Mouse (Mus musculus) liver, embryonic 11.5 days (tissue): ENCODE results near the gene Tnfrsf22. TPM values are rescaled to one million over a fixed set of nuclear protein-coding genes. Genes with fewer than 3 reads are reported as not detected.

Experiments
- ATAC-seq: fragments of 200-750 bp; cut with Nextera tagmentation; replicated peaks from 2 replicates; pipeline ENCODE4 v1.8.0; 2017; ENCODE audit warnings: moderate number of reproducible peaks, mild to moderate bottlenecking, moderate TSS enrichment, moderate library complexity; ENCODE audit not compliant: low FRiP score
- DNase-seq: peaks from one replicate; pipeline ENCODE4 v3.0.0-alpha.2; 2017; ENCODE audit warnings: low spot score
- H3K27ac ChIP-seq: fragments of 300-500 bp; sonication (generic); 2 replicates; pipeline ENCODE4 v1.5.1; 2014; ENCODE audit warnings: mild to moderate bottlenecking, low read depth, low read length, control low read depth
- H3K27me3 ChIP-seq: fragments of 300-500 bp; sonication (generic); replicated peaks from 2 replicates; pipeline ENCODE4 v1.6.1; 2014; ENCODE audit warnings: low read length, mixed read lengths; ENCODE audit not compliant: control insufficient read depth, insufficient read depth
- H3K36me3 ChIP-seq: fragments of 300-500 bp; sonication (generic); 2 replicates; pipeline ENCODE4 v1.6.1; 2014; ENCODE audit warnings: mild to moderate bottlenecking, low read length, moderate library complexity, mixed read lengths; ENCODE audit not compliant: control insufficient read depth, insufficient read depth
- H3K4me1 ChIP-seq: fragments of 300-500 bp; sonication (generic); replicated peaks from 2 replicates; pipeline ENCODE4 v1.6.1; 2014; ENCODE audit warnings: low read length, mixed read lengths; ENCODE audit not compliant: control insufficient read depth, insufficient read depth
- H3K4me2 ChIP-seq: fragments of 300-500 bp; sonication (generic); 2 replicates; pipeline ENCODE4 v1.6.1; 2014; ENCODE audit warnings: mild to moderate bottlenecking, control low read depth, moderate library complexity
- H3K4me3 ChIP-seq: fragments of 300-500 bp; sonication (generic); 2 replicates; pipeline ENCODE4 v1.5.1; 2014; ENCODE audit warnings: low read depth, low read length, control low read depth
- H3K9ac ChIP-seq: fragments of 300-500 bp; sonication (generic); 2 replicates; pipeline ENCODE4 v1.6.1; 2014; ENCODE audit warnings: low read depth, low read length, control low read depth
- H3K9me3 ChIP-seq: fragments of 300-500 bp; sonication (generic); 2 replicates; pipeline ENCODE4 v1.6.1; 2016; ENCODE audit warnings: low read length, inconsistent platforms, mixed read lengths; ENCODE audit not compliant: control insufficient read depth
- WGBS: fragments of 180-500 bp; shearing (Covaris S2); extraction: QIAGEN DNeasy Blood & Tissue Kit; methylation state at CpG from one replicate; pipeline ENCODE4 v1.1.7; 2014; 5-methylcytosine and 5-hydroxymethylcytosine counted together
- polyA plus RNA-seq: library from polyadenylated mRNA; unstranded; fragments of >200 nt; fragmentation: Nextera tagmentation; extraction: Ambion mirVana; gene quantifications from 2 replicates; pipeline ENCODE4 v1.2.1, GENCODE M21; 2014

The Tnfrsf22 gene
- polyA plus RNA-seq, 1 experiment from 2014 or later, result 2.6 TPM

GRCm38 (mm10) chr7:143600231-143600740 is 49.2 kb downstream of the Tnfrsf22 start:
- H3K9me3 ChIP-seq, result no peaks in the 10 kb centered on the region
- 7% methylated on average over 15 of the region's 15 CpGs for WGBS
- H3K27ac ChIP-seq, result no peak overlapping the region
- H3K27me3 ChIP-seq, result no peaks in the 10 kb centered on the region
- ATAC-seq (no peak), DNase-seq (no peak)
- H3K4me3 ChIP-seq, result peak overlapping the region; percentile 99
- H3K36me3 ChIP-seq, result peaks cover 6% of the 10 kb centered on the region; the same call in 1 of the 2 replicates
- H3K9ac ChIP-seq, result peak overlapping the region; percentile 47
- peak overlapping the region; percentile 97 for H3K4me2 ChIP-seq
- H3K4me1 ChIP-seq, result peaks cover 8% of the 10 kb centered on the region

GRCm38 (mm10) chr7:143599428-143600230 is 49.8 kb downstream of the Tnfrsf22 start, which contains the start of gene Cars:
Cars (minus strand) TSS chr7:143600090.
- H3K9me3 ChIP-seq, result no peaks in the 10 kb centered on the region
- H3K4me3 ChIP-seq, result peak within 1 kb of the TSS; percentile 99
- H3K9ac ChIP-seq, result peak within 1 kb of the TSS; percentile 94
- H3K4me2 ChIP-seq, result peak within 1 kb of the TSS; percentile 97
- H3K4me1 ChIP-seq, result peaks cover 8% of the 10 kb centered on the region
- no peaks in the 10 kb centered on the region for H3K27me3 ChIP-seq
- DNase-seq (peak; percentile 93), ATAC-seq (peak; percentile 99)
- WGBS, result 1% methylated on average over 35 of the region's 35 CpGs
- peaks cover 6% of the 10 kb centered on the region; the same call in 1 of the 2 replicates for H3K36me3 ChIP-seq
- peak within 1 kb of the TSS; percentile 73 for H3K27ac ChIP-seq

- Histone ChIP-seq H3K27ac (no peak overlapping the region), H3K4me3 (no peak overlapping the region), H3K4me2 (no peak overlapping the region), H3K4me1 (peaks cover 8% of the 10 kb centered on the region), H3K36me3 (peaks cover 24% of the 10 kb centered on the region), H3K27me3 (no peaks in the 10 kb centered on the region), H3K9ac (no peak overlapping the region), H3K9me3 (no peaks in the 10 kb centered on the region)
- no peak for DNase-seq
- no peak for ATAC-seq
- WGBS, result 86% methylated on average over 5 of the region's 5 CpGs
Observed at GRCm38 (mm10) chr7:143594865-143595264, 54.6 kb downstream of the Tnfrsf22 start.

- Histone ChIP-seq H3K27ac (no peak overlapping the region), H3K4me2 (no peak overlapping the region), H3K4me1 (no peaks in the 10 kb centered on the region), H3K36me3 (peaks cover 38% of the 10 kb centered on the region), H3K27me3 (no peaks in the 10 kb centered on the region), H3K4me3 (no peak overlapping the region), H3K9ac (no peak overlapping the region), H3K9me3 (no peaks in the 10 kb centered on the region)
- no peak for DNase-seq
- 91% methylated on average over 10 of the region's 10 CpGs for WGBS
- ATAC-seq, result no peak
Observed at GRCm38 (mm10) chr7:143592255-143592654, 57.2 kb downstream of the Tnfrsf22 start.

- no peaks in the 10 kb centered on the region for H3K9me3 ChIP-seq
- ATAC-seq (no peak), DNase-seq (no peak)
- no peak overlapping the region for H3K4me3 ChIP-seq
- H3K9ac ChIP-seq, result no peak overlapping the region
- no peak overlapping the region for H3K27ac ChIP-seq
- H3K36me3 ChIP-seq, result peaks cover 69% of the 10 kb centered on the region
- no peaks in the 10 kb centered on the region for H3K27me3 ChIP-seq
- 91% methylated on average over 4 of the region's 4 CpGs for WGBS
- no peaks in the 10 kb centered on the region for H3K4me1 ChIP-seq
- no peak overlapping the region for H3K4me2 ChIP-seq
Observed at GRCm38 (mm10) chr7:143588006-143588405, 61.5 kb downstream of the Tnfrsf22 start.

- no peak overlapping the region for H3K4me3 ChIP-seq
- ATAC-seq (no peak), DNase-seq (no peak)
- 89% methylated on average over 5 of the region's 5 CpGs for WGBS
- H3K4me1 ChIP-seq, result no peaks in the 10 kb centered on the region
- no peak overlapping the region for H3K4me2 ChIP-seq
- H3K27ac ChIP-seq, result no peak overlapping the region
- H3K27me3 ChIP-seq, result no peaks in the 10 kb centered on the region
- no peak overlapping the region for H3K9ac ChIP-seq
- no peaks in the 10 kb centered on the region for H3K9me3 ChIP-seq
- H3K36me3 ChIP-seq, result peaks cover 73% of the 10 kb centered on the region
Observed at GRCm38 (mm10) chr7:143587586-143587985, 61.9 kb downstream of the Tnfrsf22 start.

Other genes with a start within 250 kb of the Tnfrsf22 start
- gene Cdkn1c, start 188.6 kb downstream of the Tnfrsf22 start, polyA plus RNA-seq, result 572 and 617 TPM in 2 replicates
- gene Slc22a18, start 175.9 kb downstream of the Tnfrsf22 start, polyA plus RNA-seq, result 2.8 and 5.2 TPM in 2 replicates
- gene Phlda2, start 146.5 kb downstream of the Tnfrsf22 start, polyA plus RNA-seq, result 11.9 and 16.4 TPM in 2 replicates
- 133 and 139 TPM in 2 replicates for gene Nap1l4, start 100.6 kb downstream of the Tnfrsf22 start, polyA plus RNA-seq
- gene Cars, start 49.6 kb downstream of the Tnfrsf22 start, polyA plus RNA-seq, result 100 and 107 TPM in 2 replicates
- gene Tnfrsf26, start 20.9 kb downstream of the Tnfrsf22 start, polyA plus RNA-seq, result 0.73 and 0.92 TPM in 2 replicates
- gene Tnfrsf23, start 36.2 kb upstream of the Tnfrsf22 start, polyA plus RNA-seq, result 0.17 and 0.34 TPM in 2 replicates
- 8.3 and 8.9 TPM in 2 replicates for gene Osbpl5, start 107.3 kb upstream of the Tnfrsf22 start, polyA plus RNA-seq
- gene Mrgprg, start 117.3 kb upstream of the Tnfrsf22 start, polyA plus RNA-seq, result not detected in 2 replicates
- gene Mrgpre, start 134.8 kb upstream of the Tnfrsf22 start, polyA plus RNA-seq, result 0.59 and 0.86 TPM in 2 replicates
- gene Nadsyn1, start 173.2 kb upstream of the Tnfrsf22 start, polyA plus RNA-seq, result 8.6 and 12.7 TPM in 2 replicates
- gene Dhcr7, start 173.5 kb upstream of the Tnfrsf22 start, polyA plus RNA-seq, result 66.9 and 75.9 TPM in 2 replicates
- not detected in 2 replicates for gene Gm498, start 217.2 kb upstream of the Tnfrsf22 start, polyA plus RNA-seq